Mouse (Mus musculus) liver, adult 2 months (tissue): ENCODE data around the gene Iqsec2.

Experiments used
- CTCF ChIP-seq: fragments of 200-500 bp; IDR thresholded peaks from 2 replicates; pipeline ENCODE4 v1.5.1; 2011; ENCODE audit warnings: low read depth, low read length, control low read depth
- POLR2A ChIP-seq: fragments of 200-500 bp; IDR thresholded peaks from 2 replicates; pipeline ENCODE4 v1.6.1; 2011; ENCODE audit warnings: low read length, control low read depth; ENCODE audit not compliant: insufficient read depth; ENCODE audit errors: extremely low read depth

GRCm38 (mm10) chrX:152224280-152224679 lies 80.2 kb downstream of the Iqsec2 start:
- peak; percentile 39 for TF ChIP-seq CTCF
- no peak for TF ChIP-seq POLR2A
